Mouse (Mus musculus) lung, postnatal 0 days (tissue): ENCODE data around the gene Ndst2. TPM values are rescaled to one million over a fixed set of nuclear protein-coding genes. Genes with fewer than 3 reads are reported as not detected.

Source experiments
- ATAC-seq: fragments of 200-750 bp; cut with Nextera tagmentation; 2 replicates; pipeline ENCODE4 v1.8.0; 2017; ENCODE audit warnings: moderate library complexity
- DNase-seq: peaks from one replicate; pipeline ENCODE4 v3.0.0-alpha.2; 2016; ENCODE audit warnings: low spot score
- H3K27ac ChIP-seq: fragments of 300-500 bp; sonication (generic); 2 replicates; pipeline ENCODE4 v1.5.1; 2014; ENCODE audit warnings: antibody characterized with exemption, mild to moderate bottlenecking, low read length, mixed read lengths
- H3K27me3 ChIP-seq: fragments of 300-500 bp; sonication (generic); replicated peaks from 2 replicates; pipeline ENCODE4 v1.6.1; 2014; ENCODE audit warnings: low read length, mixed read lengths; ENCODE audit not compliant: insufficient read depth
- H3K36me3 ChIP-seq: fragments of 300-500 bp; sonication (generic); 2 replicates; pipeline ENCODE4 v1.6.1; 2014; ENCODE audit warnings: low read length, mixed read lengths; ENCODE audit not compliant: insufficient read depth
- H3K4me1 ChIP-seq: fragments of 300-500 bp; sonication (generic); 2 replicates; pipeline ENCODE4 v1.6.1; 2014; ENCODE audit warnings: antibody characterized with exemption, low read depth, low read length, mixed read lengths; ENCODE audit not compliant: insufficient read depth
- H3K4me2 ChIP-seq: fragments of 300-500 bp; sonication (generic); replicated peaks from 2 replicates; pipeline ENCODE4 v1.6.1; 2014; ENCODE audit warnings: low read depth, mild to moderate bottlenecking, low read length, moderate library complexity, mixed read lengths
- H3K4me3 ChIP-seq: fragments of 300-500 bp; sonication (generic); 2 replicates; pipeline ENCODE4 v1.5.1; 2014; ENCODE audit warnings: low read depth, low read length
- H3K9ac ChIP-seq: fragments of 300-500 bp; sonication (generic); replicated peaks from 2 replicates; pipeline ENCODE4 v1.6.1; 2014; ENCODE audit warnings: low read depth, mild to moderate bottlenecking
- H3K9me3 ChIP-seq: fragments of 300-500 bp; sonication (generic); 2 replicates; pipeline ENCODE4 v1.6.1; 2016; ENCODE audit warnings: low read length, mixed read lengths
- CTCF ChIP-seq: IDR thresholded peaks from 2 replicates; pipeline ENCODE4 v1.5.1; 2016; ENCODE audit warnings: antibody characterized with exemption, mild to moderate bottlenecking
- EP300 ChIP-seq: IDR thresholded peaks from 2 replicates; pipeline ENCODE4 v1.6.1; 2016; ENCODE audit warnings: antibody characterized with exemption, mild to moderate bottlenecking, control low read depth
- WGBS: fragments of 180-500 bp; shearing (Covaris S2); extraction: QIAGEN DNeasy Blood & Tissue Kit; methylation state at CpG from one replicate; pipeline ENCODE4 v1.1.7; 2014; 5-methylcytosine and 5-hydroxymethylcytosine counted together
- polyA plus RNA-seq: library from polyadenylated mRNA; unstranded; fragments of >200 nt; fragmentation: Nextera tagmentation; extraction: Ambion mirVana; gene quantifications from 2 replicates; pipeline ENCODE4 v1.2.1, GENCODE M21; 2015

Ndst2 gene
- polyA plus RNA-seq, 1 experiment from 2014 or later = 15.6 TPM

DNA sequence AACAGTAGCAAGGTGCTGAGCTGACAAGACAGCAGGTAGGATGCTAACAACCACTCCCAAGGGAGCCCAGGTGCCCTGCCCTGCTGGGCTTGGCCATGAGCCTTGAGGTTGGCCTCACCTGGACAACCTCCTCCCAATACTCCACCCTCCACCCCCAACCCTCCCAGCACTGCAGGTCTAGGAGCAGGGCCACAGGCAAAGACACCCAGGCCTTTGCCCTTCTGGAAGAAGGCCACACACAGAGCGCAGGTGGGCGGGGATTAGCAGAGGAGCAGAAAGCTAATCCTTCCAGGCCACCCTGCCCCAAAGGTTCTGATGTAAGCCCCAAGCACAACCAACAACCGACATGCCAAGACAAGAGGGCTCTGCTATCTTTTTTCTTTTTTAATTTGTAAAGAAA lies 39.0 kb upstream of the Ndst2 start:
- no peak overlapping the region for H3K9ac ChIP-seq
- H3K36me3 ChIP-seq = no peaks in the 10 kb centered on the region

DNA sequence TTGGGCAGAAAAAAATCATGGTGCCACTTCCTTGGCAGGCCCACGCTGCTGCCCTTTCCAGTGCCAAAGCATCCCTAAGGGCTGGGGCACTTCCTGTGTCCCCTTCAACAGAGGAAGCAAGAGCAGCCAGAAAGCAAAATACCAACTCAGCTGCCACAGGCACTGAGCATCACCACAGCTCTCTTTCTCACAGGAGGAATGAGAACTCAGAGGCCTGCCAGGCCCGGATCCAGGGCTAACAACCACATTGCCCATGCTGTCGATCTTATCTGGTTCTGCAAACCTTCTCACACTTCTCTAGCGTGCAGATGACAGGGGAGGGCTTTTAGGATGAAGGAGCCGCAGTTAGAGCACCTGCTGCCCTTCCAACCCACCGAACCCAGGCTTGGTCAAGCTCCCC lies 38.4 kb upstream of the Ndst2 start:
- H3K9ac ChIP-seq = no peak overlapping the region

More for the DNA sequence above, 39.0 kb upstream of the Ndst2 start:
- 65% methylated on average over 3 of the region's 3 CpGs for WGBS
- no peak for ATAC-seq
- TF ChIP-seq CTCF (no peak), EP300 (no peak)
- H3K4me1 ChIP-seq = no peaks in the 10 kb centered on the region; the same call in 1 of the 2 replicates
- no peak for DNase-seq
- H3K9me3 ChIP-seq = no peaks in the 10 kb centered on the region
- H3K27ac ChIP-seq = no peak overlapping the region
- H3K4me3 ChIP-seq = no peak overlapping the region
- no peaks in the 10 kb centered on the region for H3K27me3 ChIP-seq
- H3K4me2 ChIP-seq = no peak overlapping the region

DNA sequence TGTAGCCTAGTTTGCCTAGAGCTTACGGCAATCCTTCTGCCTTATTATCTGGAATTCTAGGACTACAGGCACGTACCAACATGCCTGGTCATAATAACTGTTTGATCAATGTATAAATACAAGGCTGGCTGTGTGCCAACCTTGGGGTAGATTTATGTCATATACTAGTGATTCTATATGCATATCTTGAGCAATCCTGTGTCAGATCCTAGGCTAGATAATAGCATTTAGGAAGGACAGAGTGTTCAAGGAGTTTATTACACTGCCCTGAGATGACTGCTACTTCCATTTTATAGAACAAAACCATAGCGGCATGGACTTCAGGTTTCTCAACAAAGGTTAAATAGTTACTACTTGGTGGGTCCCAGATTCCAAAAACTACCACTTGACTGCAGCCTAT lies 37.6 kb upstream of the Ndst2 start:
- Histone ChIP-seq H3K9ac (no peak overlapping the region), H3K4me2 (no peak overlapping the region), H3K9me3 (no peaks in the 10 kb centered on the region), H3K4me3 (no peak overlapping the region), H3K4me1 (no peaks in the 10 kb centered on the region; the same call in 1 of the 2 replicates), H3K27ac (no peak overlapping the region), H3K27me3 (no peaks in the 10 kb centered on the region), H3K36me3 (no peaks in the 10 kb centered on the region)
- WGBS = 66% methylated on average over 3 of the region's 3 CpGs
- DNase-seq = no peak
- no peak for ATAC-seq
- TF ChIP-seq EP300 (no peak), CTCF (no peak)

More for the DNA sequence above, 38.4 kb upstream of the Ndst2 start:
- Histone ChIP-seq H3K36me3 (no peaks in the 10 kb centered on the region), H3K27me3 (no peaks in the 10 kb centered on the region), H3K4me3 (no peak overlapping the region), H3K4me2 (no peak overlapping the region), H3K27ac (no peak overlapping the region), H3K4me1 (no peaks in the 10 kb centered on the region; the same call in 1 of the 2 replicates), H3K9me3 (no peaks in the 10 kb centered on the region)
- no peak for DNase-seq
- no peak for ATAC-seq
- TF ChIP-seq CTCF (no peak), EP300 (no peak)
- 54% methylated on average over 6 of the region's 6 CpGs for WGBS

DNA sequence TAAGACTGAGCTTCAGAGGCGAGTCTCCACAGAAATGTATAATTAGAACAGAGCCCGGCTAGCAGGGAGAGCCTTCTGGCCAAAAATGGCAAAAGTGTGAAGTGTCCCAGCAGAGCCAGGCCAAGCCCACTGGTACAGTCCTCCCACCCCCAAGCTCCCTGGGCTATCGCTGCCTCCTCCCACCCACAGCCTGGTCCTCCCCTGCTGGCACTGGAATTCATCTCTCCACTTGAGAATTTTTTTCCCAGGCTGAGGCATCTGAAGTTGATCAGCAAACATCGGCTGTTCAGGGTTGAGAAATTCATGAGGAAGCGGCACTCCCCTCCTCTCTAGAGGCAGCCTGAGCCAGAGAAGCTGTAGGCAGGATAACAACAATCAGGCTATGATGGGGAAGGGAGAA lies 34.2 kb upstream of the Ndst2 start:
- H3K9me3 ChIP-seq = no peaks in the 10 kb centered on the region
- H3K36me3 ChIP-seq = no peaks in the 10 kb centered on the region

DNA sequence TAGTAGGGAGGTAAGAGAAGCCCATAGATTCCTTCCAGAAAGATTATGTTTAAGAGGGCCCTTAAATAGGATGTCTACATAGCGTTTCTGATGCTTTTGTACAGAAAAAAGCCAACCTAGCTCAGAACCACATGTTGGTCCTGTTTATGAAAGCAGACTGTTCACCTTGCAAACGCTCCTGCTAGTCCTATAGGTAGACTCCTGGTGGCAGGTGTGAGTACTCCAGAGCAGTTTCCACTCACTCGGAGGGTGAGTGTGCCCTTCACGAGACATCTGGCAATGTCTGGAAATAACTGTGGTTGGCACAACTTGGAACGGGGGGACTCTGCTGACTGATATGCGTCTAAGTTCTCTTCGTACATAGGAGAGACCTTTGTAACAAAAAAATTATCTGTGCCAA lies 33.6 kb upstream of the Ndst2 start:
- Histone ChIP-seq H3K36me3 (no peaks in the 10 kb centered on the region), H3K27ac (peak overlapping the region; percentile 71), H3K4me3 (no peak overlapping the region), H3K9ac (no peak overlapping the region), H3K4me2 (no peak overlapping the region), H3K27me3 (no peaks in the 10 kb centered on the region), H3K4me1 (peaks cover 5% of the 10 kb centered on the region), H3K9me3 (no peaks in the 10 kb centered on the region)
- TF ChIP-seq EP300 = no peak
- peak; percentile 57 for TF ChIP-seq CTCF
- ATAC-seq (peak; percentile 43), DNase-seq (peak; percentile 52)
- 68% methylated on average over 7 of the region's 7 CpGs for WGBS

More for the DNA sequence above, 34.2 kb upstream of the Ndst2 start:
- H3K27me3 ChIP-seq = no peaks in the 10 kb centered on the region
- H3K4me1 ChIP-seq = peaks cover 5% of the 10 kb centered on the region
- 33% methylated on average over 5 of the region's 5 CpGs for WGBS
- H3K4me3 ChIP-seq = no peak overlapping the region
- ATAC-seq = peak; percentile 93
- peak overlapping the region; percentile 71 for H3K27ac ChIP-seq
- H3K9ac ChIP-seq = no peak overlapping the region
- H3K4me2 ChIP-seq = no peak overlapping the region
- peak; percentile 96 for DNase-seq
- TF ChIP-seq CTCF (no peak), EP300 (peak; percentile 71)

DNA sequence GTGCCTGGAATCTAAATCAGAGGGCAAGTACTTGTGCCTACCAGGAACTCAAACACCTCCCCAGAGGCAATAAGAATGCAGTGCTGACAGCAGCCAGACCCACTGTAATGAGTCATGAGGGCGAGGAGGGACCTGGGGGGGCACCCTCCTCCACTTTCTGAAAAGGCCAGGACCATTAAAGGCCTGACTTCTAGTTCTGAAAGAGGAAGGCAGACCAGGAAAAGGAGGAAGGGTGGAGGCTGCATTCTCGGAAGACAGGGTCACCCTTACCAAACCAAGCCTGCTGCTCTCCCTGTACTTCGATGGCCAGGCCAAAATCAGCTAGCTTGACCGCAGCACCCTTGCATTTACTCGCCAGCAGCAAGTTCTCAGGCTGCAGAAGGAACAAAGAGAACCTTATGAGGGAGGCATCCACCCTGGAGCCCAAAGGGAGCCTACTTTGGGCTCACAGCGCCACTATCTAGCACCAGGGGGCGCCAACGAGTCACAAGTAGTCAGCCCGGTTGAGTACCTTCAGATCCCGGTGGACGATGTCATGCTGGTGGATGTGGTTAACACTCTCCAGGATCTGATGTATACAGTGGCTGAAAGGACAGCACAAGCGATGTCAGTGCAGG lies 31.4 kb upstream of the Ndst2 start:
- no peak for TF ChIP-seq EP300
- peak; percentile 99 for TF ChIP-seq CTCF
- no peak overlapping the region for H3K4me3 ChIP-seq
- no peak overlapping the region for H3K9ac ChIP-seq
- H3K9me3 ChIP-seq = no peaks in the 10 kb centered on the region
- peak overlapping the region; percentile 49 for H3K27ac ChIP-seq
- ATAC-seq = peak; percentile 66
- no peaks in the 10 kb centered on the region; the same call in 1 of the 2 replicates for H3K36me3 ChIP-seq
- WGBS = 15% methylated on average over 12 of the region's 12 CpGs
- H3K4me2 ChIP-seq = no peak overlapping the region
- DNase-seq = peak; percentile 86
- peaks cover 5% of the 10 kb centered on the region for H3K4me1 ChIP-seq
- no peaks in the 10 kb centered on the region for H3K27me3 ChIP-seq
